Mouse (Mus musculus): ENCODE results near the gene Abcc4. TPM values are rescaled to one million over a fixed set of nuclear protein-coding genes. Genes with fewer than 3 reads are reported as not detected.
"Not testable (repeated sequence)": the region's sequence is repeated elsewhere in the genome, so short reads cannot be mapped to it uniquely, and the experiment has no call there.

Abcc4 gene
- polyA plus RNA-seq, 1 experiment from 2014 or later = 2.2 TPM

GRCm38 (mm10) chr14:118676308-118676994 is 29.6 kb downstream of the Abcc4 start:
- Histone ChIP-seq H3K4me2 (no peak overlapping the region), H3K9ac (no peak overlapping the region), H3K27ac (ENCODE audit: poor library complexity, severe bottlenecking) (no peak overlapping the region), H3K27me3 (replicated peaks) (0 out of 2 replicates have a peak, but pooled peaks cover 15% of the 10 kb centered on the region), H3K9me3 (replicated peaks) (no peaks in the 10 kb centered on the region), H3K36me3 (no peaks in the 10 kb centered on the region), H3K4me3 (no peak overlapping the region), H3K4me1 (replicated peaks) (no peaks in the 10 kb centered on the region)
- ATAC-seq (ENCODE audit: insufficient number of reproducible peaks, low FRiP score) = no peak
- 63% methylated on average over 13 of the region's 13 CpGs for WGBS

- 85% methylated on average over 11 of the region's 11 CpGs for WGBS
- Histone ChIP-seq H3K4me1 (replicated peaks) (no peaks in the 10 kb centered on the region), H3K9ac (no peak overlapping the region), H3K4me3 (no peak overlapping the region), H3K9me3 (replicated peaks) (no peaks in the 10 kb centered on the region), H3K4me2 (no peak overlapping the region), H3K27me3 (replicated peaks) (0 out of 2 replicates have a peak, but pooled peaks cover 15% of the 10 kb centered on the region), H3K27ac (ENCODE audit: poor library complexity, severe bottlenecking) (no peak overlapping the region), H3K36me3 (no peaks in the 10 kb centered on the region)
- no peak for ATAC-seq (ENCODE audit: insufficient number of reproducible peaks, low FRiP score)
Observed at GRCm38 (mm10) chr14:118674705-118675139, 31.3 kb downstream of the Abcc4 start.

- H3K4me3 ChIP-seq = no peak overlapping the region
- H3K36me3 ChIP-seq = no peaks in the 10 kb centered on the region
- no peak overlapping the region for H3K27ac ChIP-seq (ENCODE audit: poor library complexity, severe bottlenecking)
- H3K9ac ChIP-seq = no peak overlapping the region
- no peak overlapping the region for H3K4me2 ChIP-seq
- ATAC-seq (ENCODE audit: insufficient number of reproducible peaks, low FRiP score) = no peak
- whole genome bisulfite sequencing = 61% methylated on average over 7 of the region's 7 CpGs
- H3K4me1 ChIP-seq (replicated peaks) = no peaks in the 10 kb centered on the region
- 0 out of 2 replicates have a peak, but pooled peaks cover 15% of the 10 kb centered on the region for H3K27me3 ChIP-seq (replicated peaks)
- H3K9me3 ChIP-seq (replicated peaks) = no peaks in the 10 kb centered on the region
Observed at GRCm38 (mm10) chr14:118674224-118674623, 31.8 kb downstream of the Abcc4 start.

- H3K4me1 ChIP-seq (replicated peaks) = no peaks in the 10 kb centered on the region
- no peak overlapping the region for H3K9ac ChIP-seq
- H3K36me3 ChIP-seq = no peaks in the 10 kb centered on the region
- peaks cover 13% of the 10 kb centered on the region; the same call in 1 of the 2 replicates for H3K27me3 ChIP-seq (replicated peaks)
- no peaks in the 10 kb centered on the region for H3K9me3 ChIP-seq (replicated peaks)
- WGBS = 63% methylated on average over 6 of the region's 6 CpGs
- H3K4me3 ChIP-seq = no peak overlapping the region
- H3K27ac ChIP-seq (ENCODE audit: poor library complexity, severe bottlenecking) = no peak overlapping the region
- no peak overlapping the region for H3K4me2 ChIP-seq
- no peak for ATAC-seq (ENCODE audit: insufficient number of reproducible peaks, low FRiP score)
Observed at GRCm38 (mm10) chr14:118673501-118673900, 32.5 kb downstream of the Abcc4 start.

GRCm38 (mm10) chr14:118672931-118673330 is 33.1 kb downstream of the Abcc4 start:
- H3K4me3 ChIP-seq; H3K9me3 ChIP-seq (replicated peaks); H3K27ac ChIP-seq (ENCODE audit: poor library complexity, severe bottlenecking); ATAC-seq (ENCODE audit: insufficient number of reproducible peaks, low FRiP score); H3K36me3 ChIP-seq; H3K4me1 ChIP-seq (replicated peaks); H3K9ac ChIP-seq; H3K4me2 ChIP-seq: not testable (repeated sequence)
- WGBS = 88% methylated on average over 6 of the region's 6 CpGs
- peaks cover 15% of the 10 kb centered on the region; the same call in 1 of the 2 replicates for H3K27me3 ChIP-seq (replicated peaks)

GRCm38 (mm10) chr14:118667499-118667898 is 38.5 kb downstream of the Abcc4 start:
- Histone ChIP-seq H3K36me3 (no peaks in the 10 kb centered on the region), H3K4me1 (replicated peaks) (no peaks in the 10 kb centered on the region), H3K4me2 (no peak overlapping the region), H3K27ac (ENCODE audit: poor library complexity, severe bottlenecking) (no peak overlapping the region), H3K9ac (no peak overlapping the region), H3K9me3 (replicated peaks) (no peaks in the 10 kb centered on the region), H3K27me3 (replicated peaks) (peaks cover 8% of the 10 kb centered on the region; the same call in 1 of the 2 replicates), H3K4me3 (no peak overlapping the region)
- 79% methylated on average over 6 of the region's 6 CpGs for WGBS
- no peak for ATAC-seq (ENCODE audit: insufficient number of reproducible peaks, low FRiP score)

GRCm38 (mm10) chr14:118664661-118665060 is 41.4 kb downstream of the Abcc4 start:
- no peak overlapping the region for H3K4me3 ChIP-seq
- H3K36me3 ChIP-seq = no peaks in the 10 kb centered on the region
- no peaks in the 10 kb centered on the region for H3K9me3 ChIP-seq (replicated peaks)
- WGBS = 71% methylated on average over 7 of the region's 7 CpGs
- H3K27me3 ChIP-seq (replicated peaks) = peaks cover 8% of the 10 kb centered on the region; the same call in 1 of the 2 replicates
- H3K9ac ChIP-seq = no peak overlapping the region
- no peak overlapping the region for H3K4me2 ChIP-seq
- peaks cover 9% of the 10 kb centered on the region; the same call in 1 of the 2 replicates for H3K4me1 ChIP-seq (replicated peaks)
- no peak overlapping the region for H3K27ac ChIP-seq (ENCODE audit: poor library complexity, severe bottlenecking)
- ATAC-seq (ENCODE audit: insufficient number of reproducible peaks, low FRiP score) = no peak

GRCm38 (mm10) chr14:118662625-118663276 is 43.3 kb downstream of the Abcc4 start:
- no peak overlapping the region for H3K9ac ChIP-seq

GRCm38 (mm10) chr14:118662124-118662523 is 43.9 kb downstream of the Abcc4 start:
- Histone ChIP-seq H3K9me3 (replicated peaks) (no peaks in the 10 kb centered on the region), H3K27me3 (replicated peaks) (0 out of 2 replicates have a peak, but pooled peaks cover 2% of the 10 kb centered on the region), H3K36me3 (no peaks in the 10 kb centered on the region), H3K27ac (ENCODE audit: poor library complexity, severe bottlenecking) (no peak overlapping the region), H3K4me3 (no peak overlapping the region), H3K4me2 (no peak overlapping the region), H3K4me1 (replicated peaks) (peaks cover 16% of the 10 kb centered on the region; the same call in 1 of the 2 replicates), H3K9ac (no peak overlapping the region)
- 69% methylated on average over 10 of the region's 10 CpGs for WGBS
- no peak for ATAC-seq (ENCODE audit: insufficient number of reproducible peaks, low FRiP score)

More at GRCm38 (mm10) chr14:118662625-118663276, 43.3 kb downstream of the Abcc4 start:
- ATAC-seq (ENCODE audit: insufficient number of reproducible peaks, low FRiP score) = no peak
- no peak overlapping the region for H3K27ac ChIP-seq (ENCODE audit: poor library complexity, severe bottlenecking)
- no peaks in the 10 kb centered on the region for H3K36me3 ChIP-seq
- H3K27me3 ChIP-seq (replicated peaks) = 0 out of 2 replicates have a peak, but pooled peaks cover 2% of the 10 kb centered on the region
- no peak overlapping the region for H3K4me2 ChIP-seq
- no peaks in the 10 kb centered on the region for H3K9me3 ChIP-seq (replicated peaks)
- no peak overlapping the region for H3K4me3 ChIP-seq
- H3K4me1 ChIP-seq (replicated peaks) = peaks cover 13% of the 10 kb centered on the region; the same call in 1 of the 2 replicates
- WGBS = 87% methylated on average over 18 of the region's 18 CpGs

GRCm38 (mm10) chr14:118659230-118659629 is 46.8 kb downstream of the Abcc4 start:
- H3K4me2 ChIP-seq = no peak overlapping the region
- no peak overlapping the region for H3K4me3 ChIP-seq
- H3K27me3 ChIP-seq (replicated peaks) = no peaks in the 10 kb centered on the region
- no peaks in the 10 kb centered on the region for H3K9me3 ChIP-seq (replicated peaks)
- peaks cover 16% of the 10 kb centered on the region; the same call in 1 of the 2 replicates for H3K4me1 ChIP-seq (replicated peaks)
- H3K36me3 ChIP-seq = no peaks in the 10 kb centered on the region
- no peak overlapping the region for H3K27ac ChIP-seq (ENCODE audit: poor library complexity, severe bottlenecking)
- H3K9ac ChIP-seq = no peak overlapping the region
- no peak for ATAC-seq (ENCODE audit: insufficient number of reproducible peaks, low FRiP score)

- no peak for ATAC-seq (ENCODE audit: insufficient number of reproducible peaks, low FRiP score)
- Histone ChIP-seq H3K36me3 (no peaks in the 10 kb centered on the region), H3K9me3 (replicated peaks) (no peaks in the 10 kb centered on the region), H3K9ac (no peak overlapping the region), H3K4me2 (no peak overlapping the region), H3K4me3 (no peak overlapping the region), H3K27me3 (replicated peaks) (no peaks in the 10 kb centered on the region), H3K27ac (ENCODE audit: poor library complexity, severe bottlenecking) (no peak overlapping the region), H3K4me1 (replicated peaks) (peaks cover 16% of the 10 kb centered on the region; the same call in 1 of the 2 replicates)
- WGBS = 81% methylated on average over 8 of the region's 8 CpGs
Observed at GRCm38 (mm10) chr14:118658328-118658692, 47.7 kb downstream of the Abcc4 start.
